Mouse (Mus musculus) adrenal gland (tissue): ENCODE data around the gene Rsu1.

ENCODE experiments used
- intact Hi-C: fragments of 180-260 bp; cut with DNase I; formaldehyde crosslinking; loops from one replicate; pipeline ENCODE4 v1.15.1; 2025

Rsu1 gene

GRCm38 (mm10) chr2:13080476-13080875 is 190.7 kb downstream of the Rsu1 start:
- intact Hi-C loops: no loop called here

- intact Hi-C loops: no loop called here
These were observed 199.0 kb downstream of the Rsu1 start for GRCm38 (mm10) chr2:13072243-13072642.

- intact Hi-C loops: no loop called here
These were observed 210.6 kb downstream of the Rsu1 start for GRCm38 (mm10) chr2:13060426-13061170.

GRCm38 (mm10) chr2:13048649-13049048 is 222.6 kb downstream of the Rsu1 start:
- intact Hi-C loops: no loop called here

- intact Hi-C loops: no loop called here
These were observed 226.7 kb downstream of the Rsu1 start for GRCm38 (mm10) chr2:13044555-13044954.

GRCm38 (mm10) chr2:13039785-13040184 is 231.4 kb downstream of the Rsu1 start:
- intact Hi-C loops: no loop called here

GRCm38 (mm10) chr2:13038772-13039171 is 232.4 kb downstream of the Rsu1 start:
- intact Hi-C loops: no loop called here
